Mouse (Mus musculus) central nervous system, embryonic 14 days (tissue): ENCODE measurements around the gene Mavs. TPM values are rescaled to one million over a fixed set of nuclear protein-coding genes. Genes with fewer than 3 reads are reported as not detected.

Experiments
- polyA plus RNA-seq: library from polyadenylated mRNA; depleted of rRNA; stranded (reverse); fragments of >200 nt; gene quantifications from 2 replicates; pipeline ENCODE4 v1.2.3, GENCODE M21; 2012; rRNA removed

The Mavs gene
- 10.2 and 11.9 TPM in 2 replicates for polyA plus RNA-seq

GRCm38 (mm10) chr2:131233307-131234126, at the start of gene Mavs:
Mavs (plus strand) TSS chr2:131234063.

GRCm38 (mm10) chr2:131186771-131187601, 46.9 kb upstream of the Mavs start, which contains the start of the genes Cdc25b and Spef1:
Cdc25b (plus strand) TSS chr2:131186949.
Spef1 (minus strand) TSS chr2:131187282.

GRCm38 (mm10) chr2:131206778-131207177, 27.1 kb upstream of the Mavs start, which contains the start of gene Ap5s1:
Ap5s1 (plus strand) TSS chr2:131207078.

GRCm38 (mm10) chr2:131262213-131262672, 28.4 kb downstream of the Mavs start, which contains the start of gene Pank2:
Pank2 (plus strand) TSS chr2:131262495.

Other genes starting within 250 kb of the Mavs start
- gene Gfra4, start 191.0 kb upstream of the Mavs start, polyA plus RNA-seq: 39.2 and 43.6 TPM in 2 replicates
- 5.6 and 16.2 TPM in 2 replicates for gene Adam33, start 170.2 kb upstream of the Mavs start, polyA plus RNA-seq
- 0.53 and 0.72 TPM in 2 replicates for gene Siglec1, start 147.3 kb upstream of the Mavs start, polyA plus RNA-seq
- 9.1 and 15.7 TPM in 2 replicates for gene Hspa12b, start 106.8 kb upstream of the Mavs start, polyA plus RNA-seq
- gene Gm11037, start 100.6 kb upstream of the Mavs start, polyA plus RNA-seq: not detected in 2 replicates
- 100 and 105 TPM in 2 replicates for gene 1700037H04Rik, start 74.0 kb upstream of the Mavs start, polyA plus RNA-seq
- 60.7 and 70.3 TPM in 2 replicates for gene Cenpb, start 54.0 kb upstream of the Mavs start, polyA plus RNA-seq
- gene Cdc25b, start 47.1 kb upstream of the Mavs start, polyA plus RNA-seq: 51.6 and 52.7 TPM in 2 replicates
- gene Spef1, start 46.8 kb upstream of the Mavs start, polyA plus RNA-seq: 29.3 and 35.6 TPM in 2 replicates
- gene Ap5s1, start 27.0 kb upstream of the Mavs start, polyA plus RNA-seq: 32.8 and 34.3 TPM in 2 replicates
- 37.8 and 42.2 TPM in 2 replicates for gene Pank2, start 28.4 kb downstream of the Mavs start, polyA plus RNA-seq
- 27.7 and 30.0 TPM in 2 replicates for gene Rnf24, start 118.8 kb downstream of the Mavs start, polyA plus RNA-seq